Comparison of ENCODE assay signal across 9 mouse cellular contexts in genomic region chr1:69656929-69657328, GRCm38 (mm10). TPM values are rescaled to one million over a fixed set of nuclear protein-coding genes. Genes with fewer than 3 reads are reported as not detected.
A peak's percentile ranks its signal among the peaks of the same experiment; 100 is the strongest.
DNase-seq lines count a peak whose midpoint lies in the region; ATAC-seq lines count a peak whose summit lies in the region.
"Had no signal": no experiment of that assay in that cellular context is flagged by ENCODE, and none has a peak within 500 bp of the region (broad histone marks: within the 10 kb centered on the region; RNA-seq: fewer than 3 reads in every experiment).

No protein-coding gene starts in this region.

- no peaks in the 10 kb centered on the region for H3K36me3 ChIP-seq in forebrain, embryonic 13.5 days (ENCODE audit: poor library complexity, severe bottlenecking)
- H3K36me3 ChIP-seq in forebrain, embryonic 10.5 days (replicated peaks) = no peaks in the 10 kb centered on the region
- H3K36me3 ChIP-seq in hindbrain, embryonic 13.5 days = no peaks in the 10 kb centered on the region
- H3K36me3 ChIP-seq: limb, embryonic 15.5 days had no signal

- H3K4me1 ChIP-seq in forebrain, embryonic 13.5 days = peaks cover 7% of the 10 kb centered on the region; the same call in 1 of the 2 replicates
- H3K4me1 ChIP-seq in forebrain, embryonic 10.5 days = peaks cover 24% of the 10 kb centered on the region
- peaks cover 12% of the 10 kb centered on the region for H3K4me1 ChIP-seq in hindbrain, embryonic 13.5 days (replicated peaks)
- H3K4me1 ChIP-seq: limb, embryonic 15.5 days had no signal

- 50% methylated on average over 16 of the region's 16 CpGs for WGBS in forebrain, embryonic 13.5 days
- 44% methylated on average over 16 of the region's 16 CpGs for WGBS in forebrain, embryonic 10.5 days
- 31% methylated on average over 16 of the region's 16 CpGs for WGBS in hindbrain, embryonic 13.5 days

- no peak overlapping the region for H3K4me2 ChIP-seq in forebrain, embryonic 13.5 days
- peak overlapping the region; percentile 23; the same call in 1 of the 2 replicates for H3K4me2 ChIP-seq in hindbrain, embryonic 13.5 days
- H3K4me2 ChIP-seq: limb, embryonic 15.5 days had no signal

- no peak overlapping the region for H3K27ac ChIP-seq in forebrain, embryonic 13.5 days
- no peak overlapping the region for H3K27ac ChIP-seq in forebrain, embryonic 10.5 days
- H3K27ac ChIP-seq in hindbrain, embryonic 13.5 days = no peak overlapping the region
- H3K27ac ChIP-seq: limb, embryonic 15.5 days had no signal

- no peak overlapping the region for H3K4me3 ChIP-seq in forebrain, embryonic 13.5 days
- H3K4me3 ChIP-seq in forebrain, embryonic 10.5 days = no peak overlapping the region
- H3K4me3 ChIP-seq in hindbrain, embryonic 13.5 days = no peak overlapping the region
- H3K4me3 ChIP-seq: limb, embryonic 15.5 days had no signal

- peak; percentile 27; the same call in 1 of the 2 replicates for ATAC-seq in forebrain, embryonic 13.5 days
- no peak for ATAC-seq in hindbrain, embryonic 13.5 days (ENCODE audit: low FRiP score)
- peak; percentile 68 for ATAC-seq in megakaryocyte-erythroid progenitor cell, adult 5-6 weeks (replicated peaks; ENCODE audit: low FRiP score, low TSS enrichment, poor library complexity, severe bottlenecking)

- no peaks in the 10 kb centered on the region for H3K27me3 ChIP-seq in forebrain, embryonic 13.5 days
- no peaks in the 10 kb centered on the region for H3K27me3 ChIP-seq in forebrain, embryonic 10.5 days (ENCODE audit: poor library complexity, severe bottlenecking)
- H3K27me3 ChIP-seq in hindbrain, embryonic 13.5 days = no peaks in the 10 kb centered on the region
- H3K27me3 ChIP-seq: limb, embryonic 15.5 days had no signal

- DNase-seq in forebrain, embryonic 10.5 days (ENCODE audit: extremely low spot score, low spot score) = no peak
- DNase-seq in R1 (ENCODE audit: low read depth, low spot score) = peak; percentile 5
- DNase-seq in c-Kit-positive CD71-positive TER-119-positive erythroid progenitor cells, embryonic 14.5 days (ENCODE audit: low spot score) = no peak
- no peak for DNase-seq in left cerebral cortex, postnatal 25 days (ENCODE audit: low spot score in 2 of 2)
- no peak for DNase-seq in right cerebral cortex, adult 18-20 months

- intact Hi-C loops in left cerebral cortex, postnatal 25 days (cut with DNase I) = no loop called here

- no peaks in the 10 kb centered on the region for H3K9me3 ChIP-seq in forebrain, embryonic 13.5 days (replicated peaks)
- no peaks in the 10 kb centered on the region for H3K9me3 ChIP-seq in forebrain, embryonic 10.5 days
- no peaks in the 10 kb centered on the region for H3K9me3 ChIP-seq in hindbrain, embryonic 13.5 days
- H3K9me3 ChIP-seq: limb, embryonic 15.5 days had no signal

- H3K9ac ChIP-seq in forebrain, embryonic 13.5 days = no peak overlapping the region
- no peak overlapping the region for H3K9ac ChIP-seq in hindbrain, embryonic 13.5 days
- H3K9ac ChIP-seq: limb, embryonic 15.5 days had no signal

RNA-seq across cellular contexts. Expression of gene Ikzf2, which starts 30.1 kb away (rescaled TPM):
- polyA plus RNA-seq in forebrain, embryonic 13.5 days (2015; fragmentation: Nextera tagmentation; extraction: Ambion mirVana) = 3.8 and 4.5 TPM in 2 replicates
- 5.4 and 6.4 TPM in 2 replicates for polyA plus RNA-seq in forebrain, embryonic 10.5 days (2016; fragmentation: Nextera tagmentation; extraction: Ambion mirVana)
- 3.7 and 4.3 TPM in 2 replicates for polyA plus RNA-seq in hindbrain, embryonic 13.5 days (2015; fragmentation: Nextera tagmentation; extraction: Ambion mirVana)
- total RNA-seq in megakaryocyte-erythroid progenitor cell, adult 5-6 weeks (2014; fragmentation: Nextera tagmentation) = 13.0 and 23.5 TPM in 2 replicates
- 9.6 and 27.9 TPM in 2 replicates for total RNA-seq in megakaryocyte-erythroid progenitor cell, adult 5-6 weeks (2017)
- total RNA-seq in left cerebral cortex, postnatal 25 days (2021) = 1 to 10 TPM; 3.7 to 7.9 TPM
